Mouse (Mus musculus) heart, postnatal 14 days (tissue): ENCODE data around the gene Fzd2. TPM values are rescaled to one million over a fixed set of nuclear protein-coding genes. Genes with fewer than 3 reads are reported as not detected.

Source experiments
- DNase-seq, 2 experiments: peaks; one replicate each; pipeline ENCODE4 v3.0.0; 2021 to 2022
- intact Hi-C: fragments of 180-260 bp; cut with DNase I; formaldehyde crosslinking; loops from one replicate; pipeline ENCODE4 v1.15.1; 2025
- total RNA-seq, 2 experiments: library from RNA; stranded (reverse); gene quantifications; 2 replicates each; pipeline ENCODE4 v1.2.3; 2021

The Fzd2 gene
- total RNA-seq, 2 experiments from 2014 or later: 5.6 to 7.3 TPM

- DNase-seq: peak; percentile 32 to 42
Observed at GRCm38 (mm10) chr11:102579165-102580033, 24.8 kb upstream of the Fzd2 start, which contains the start of gene Gm11627. Gene Gm11627, minus strand, starts transcription at chr11:102579461.

GRCm38 (mm10) chr11:102580034-102580330, 24.2 kb upstream of the Fzd2 start:
- intact Hi-C loops: no loop called here

More at GRCm38 (mm10) chr11:102579165-102580033, 24.8 kb upstream of the Fzd2 start, which contains the start of gene Gm11627:
- intact Hi-C loops: no loop called here

GRCm38 (mm10) chr11:102581281-102582015, 22.7 kb upstream of the Fzd2 start:
- intact Hi-C loops: no loop called here
- DNase-seq: peak in 1 of 2 experiments; percentile 25

More at GRCm38 (mm10) chr11:102580034-102580330, 24.2 kb upstream of the Fzd2 start:
- DNase-seq: no peak

DNA sequence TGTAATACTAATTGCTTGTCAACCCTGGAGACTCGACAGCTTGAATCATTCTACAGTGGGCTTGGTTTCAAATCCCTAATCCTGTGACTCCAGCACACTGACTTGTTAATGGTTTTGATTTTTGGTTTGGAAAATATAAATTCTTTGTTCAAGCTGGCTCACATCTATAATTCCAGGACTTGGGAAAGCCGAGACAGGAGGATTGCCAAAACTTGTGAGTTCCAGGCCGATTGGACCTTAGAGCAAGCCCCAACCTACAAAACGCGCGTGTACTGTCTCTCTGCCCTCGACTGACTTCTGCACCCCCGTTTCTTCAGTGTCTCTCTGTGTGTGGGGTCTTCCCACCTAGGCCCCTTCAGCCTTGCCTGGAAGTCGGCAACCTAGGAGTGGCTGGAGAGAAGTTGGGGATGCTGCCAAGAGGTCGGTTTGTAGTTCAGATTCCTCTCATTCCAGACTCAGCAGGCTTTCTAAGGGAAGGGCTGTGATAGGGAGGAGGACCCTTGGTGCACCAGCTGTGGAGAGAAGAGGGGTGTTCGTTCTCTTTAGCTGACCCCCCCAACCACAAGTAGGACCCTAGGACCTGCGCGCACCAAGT, 22.1 kb upstream of the Fzd2 start:
- DNase-seq: peak; percentile 28 to 59
- intact Hi-C loops: no loop called here

DNA sequence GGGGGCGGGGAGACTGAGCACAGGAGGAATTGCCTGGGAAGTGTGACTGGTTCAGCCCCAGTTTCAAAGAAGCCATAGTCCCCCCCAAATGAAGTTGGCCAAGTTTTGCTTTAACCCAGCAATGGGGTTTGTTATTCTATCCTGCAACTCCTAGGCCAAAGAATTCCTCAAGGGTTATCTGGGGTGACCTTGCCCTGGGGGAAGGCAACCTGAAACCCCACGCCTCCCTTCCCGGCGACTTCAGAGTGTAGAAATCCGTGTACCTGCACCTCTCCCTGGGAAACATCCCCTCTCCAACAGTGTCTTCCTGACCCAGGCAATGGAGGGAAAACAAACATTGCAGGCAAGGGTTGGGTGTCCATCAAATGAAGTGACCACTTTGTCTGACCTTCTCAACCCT, 21.5 kb upstream of the Fzd2 start:
- DNase-seq: no peak
- intact Hi-C loops: no loop called here

- intact Hi-C loops: no loop called here
Observed at GRCm38 (mm10) chr11:102586445-102587130, 17.6 kb upstream of the Fzd2 start.

DNA sequence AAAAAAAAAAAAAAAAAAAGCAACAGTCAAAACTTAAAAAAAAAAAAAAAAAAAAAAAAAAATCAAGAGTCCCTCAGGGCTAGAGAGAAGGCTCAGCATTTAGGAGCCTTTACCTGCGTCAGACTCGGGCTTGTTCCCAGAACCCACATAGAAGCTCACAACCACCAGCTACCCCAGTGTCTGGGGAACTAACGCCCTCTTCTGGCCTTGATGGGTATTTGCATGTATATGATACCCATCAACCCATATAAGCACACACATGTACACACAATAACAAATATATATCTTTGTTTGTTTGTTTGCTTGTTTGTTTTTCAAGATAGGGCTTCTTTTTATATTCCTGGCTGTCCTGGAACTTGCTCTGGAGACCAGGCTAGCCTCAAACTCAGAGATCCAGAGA, 16.6 kb upstream of the Fzd2 start:
- no peak for DNase-seq
- intact Hi-C loops: no loop called here

More at GRCm38 (mm10) chr11:102586445-102587130, 17.6 kb upstream of the Fzd2 start:
- DNase-seq: no peak

DNA sequence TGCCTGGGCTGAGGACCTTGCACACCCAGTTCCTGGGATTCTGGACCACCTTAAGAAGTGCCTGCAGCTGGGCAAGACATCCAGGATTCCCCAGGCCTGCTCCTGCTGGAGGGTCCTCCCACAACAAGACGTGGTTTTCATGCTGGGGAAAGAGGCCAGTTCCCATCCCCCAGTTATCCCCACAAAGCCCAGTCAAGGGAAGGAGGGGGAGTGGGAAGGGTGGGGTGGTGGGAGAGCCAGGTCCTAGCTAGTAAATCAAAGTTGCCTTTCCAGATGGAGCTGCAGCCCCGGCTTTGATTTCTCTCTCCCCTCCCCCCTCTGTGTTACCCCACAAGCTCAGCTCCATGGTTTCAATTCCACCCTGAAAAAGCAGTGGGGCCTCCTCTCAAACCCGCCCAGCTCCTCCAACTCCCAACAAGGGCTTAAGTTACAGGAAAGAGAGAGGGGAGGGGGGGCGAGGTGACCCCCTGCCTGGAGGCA, 8.8 kb upstream of the Fzd2 start:
- no peak for DNase-seq
- intact Hi-C loops: no loop called here

- DNase-seq: no peak
- intact Hi-C loops: no loop called here
Observed at GRCm38 (mm10) chr11:102599912-102600311, 4.3 kb upstream of the Fzd2 start.

DNA sequence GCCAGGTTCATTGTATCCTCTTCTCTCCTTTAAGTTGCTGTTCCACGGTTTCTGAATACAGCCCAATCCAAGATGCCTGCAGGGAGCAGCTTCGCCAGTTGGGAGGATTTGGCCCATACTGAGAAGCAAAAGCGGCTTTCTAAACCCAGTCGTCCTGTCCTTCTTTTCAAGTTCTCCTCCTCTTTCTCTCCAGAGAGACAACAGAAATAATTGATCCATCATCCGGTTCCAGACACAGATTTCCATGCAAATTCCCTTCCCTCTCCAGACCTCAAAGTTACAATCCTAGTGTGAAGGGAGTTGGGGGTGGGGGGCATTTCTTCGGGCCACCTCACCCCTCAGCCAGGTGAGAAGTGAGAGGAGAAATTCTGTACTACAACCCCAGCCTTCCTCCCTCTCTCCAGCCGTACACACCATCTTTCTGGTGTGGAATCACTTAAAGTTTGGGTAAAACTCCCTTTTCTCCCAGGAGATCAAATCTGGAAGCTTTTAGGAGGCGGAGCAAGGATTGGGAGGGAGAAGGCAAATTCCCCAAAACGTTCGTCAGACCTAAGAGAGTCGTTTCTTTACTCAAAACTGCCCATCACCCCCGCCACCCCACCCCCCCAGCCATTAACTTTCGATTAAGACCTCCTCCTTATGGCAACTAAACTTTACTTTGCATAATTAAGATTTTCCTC, 1.2 kb upstream of the Fzd2 start:
- peak in 1 of 2 experiments; percentile 54 for DNase-seq
- intact Hi-C loops: no loop called here

DNA sequence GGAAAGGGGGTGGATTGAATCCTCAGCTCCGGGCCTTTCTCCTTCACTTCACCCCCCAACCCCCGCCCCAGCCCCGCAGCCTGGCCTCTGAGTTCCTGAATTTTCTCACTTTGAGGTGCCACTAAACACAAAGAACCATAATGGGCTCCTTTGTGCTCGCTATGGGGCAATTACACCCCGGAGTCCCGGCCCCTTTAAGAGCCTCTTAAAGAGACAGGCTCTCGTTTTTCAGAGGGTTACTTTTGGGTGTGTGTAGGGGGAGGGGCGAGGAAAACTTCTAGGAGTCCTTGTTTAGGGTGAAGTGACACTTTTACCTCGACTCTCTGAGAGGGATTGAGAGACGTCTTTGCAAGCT, 723 bp upstream of the Fzd2 start:
- intact Hi-C loops: no loop called here
- DNase-seq: peak; percentile 61 to 68

GRCm38 (mm10) chr11:102604777-102605552, 769 bp downstream of the Fzd2 start:
- intact Hi-C loops: loop anchor here (5.0 kb wide), 2 partner anchors 33 to 37 kb away; no protein-coding TSS in a partner anchor
- peak; percentile 46 to 53 for DNase-seq

- DNase-seq: peak; percentile 31
- intact Hi-C loops: loop anchor here (5.0 kb wide), 2 partner anchors 33 to 37 kb away; no protein-coding TSS in a partner anchor
Observed at GRCm38 (mm10) chr11:102605553-102606416, 1.6 kb downstream of the Fzd2 start.

DNA sequence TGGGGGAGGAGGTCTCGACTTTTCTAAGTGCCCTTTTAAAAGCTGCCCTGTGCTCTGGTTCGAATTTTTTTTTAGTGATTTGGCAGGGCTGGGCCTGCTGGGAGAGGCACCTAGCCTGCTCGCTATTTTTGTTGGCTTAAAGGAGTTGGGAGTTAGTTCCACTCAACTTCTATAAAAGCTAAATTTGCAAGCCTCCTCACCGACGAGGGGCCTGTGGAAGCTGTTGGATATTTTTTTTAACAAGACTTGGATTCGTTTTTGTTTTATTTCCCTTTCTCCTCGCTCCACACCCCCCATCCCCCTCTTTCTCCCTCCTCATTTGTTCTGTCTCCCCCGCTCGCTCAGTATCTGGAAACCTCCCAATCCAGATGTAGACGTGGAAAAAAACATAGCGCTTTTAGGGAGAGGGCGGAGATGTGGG, 2.6 kb downstream of the Fzd2 start:
- peak in 1 of 2 experiments; percentile 33 for DNase-seq
- intact Hi-C loops: loop anchor here (5.0 kb wide), 2 partner anchors 34 to 36 kb away; no protein-coding TSS in a partner anchor

GRCm38 (mm10) chr11:102607201-102607600, 3.0 kb downstream of the Fzd2 start:
- DNase-seq: peak in 1 of 2 experiments; percentile 18
- intact Hi-C loops: loop anchor here (5.0 kb wide), 2 partner anchors 35 kb away; no protein-coding TSS in a partner anchor

- intact Hi-C loops: loop anchor here (5.0 kb wide), 2 partner anchors 34 to 36 kb away; no protein-coding TSS in a partner anchor
- DNase-seq: no peak
Observed at GRCm38 (mm10) chr11:102607686-102608548, 3.7 kb downstream of the Fzd2 start.

GRCm38 (mm10) chr11:102608691-102609090, 4.5 kb downstream of the Fzd2 start:
- intact Hi-C loops: loop anchor here (5.0 kb wide), 2 partner anchors 34 to 36 kb away; no protein-coding TSS in a partner anchor
- no peak for DNase-seq
